Mouse (Mus musculus): ENCODE measurements around the gene C2cd2l.
"Not testable (repeated sequence)": the region's sequence is repeated elsewhere in the genome, so short reads cannot be mapped to it uniquely, and the experiment has no call there.

C2cd2l gene

GRCm38 (mm10) chr9:44319887-44320798 is at the start of gene C2cd2l:
C2cd2l (minus strand) TSS chr9:44320285.
- peak; percentile 58 to 85 for DNase-seq (ENCODE audit: low spot score in 2 of 2)

GRCm38 (mm10) chr9:44364480-44364879 is 44.4 kb upstream of the C2cd2l start:
- no peak for DNase-seq (ENCODE audit: low spot score in 2 of 2)

- not testable (repeated sequence) for DNase-seq (ENCODE audit: low spot score in 2 of 2)
Observed at GRCm38 (mm10) chr9:44361931-44362330, 41.8 kb upstream of the C2cd2l start.

- DNase-seq (ENCODE audit: low spot score in 2 of 2) = peak; percentile 89 to 95
Observed at GRCm38 (mm10) chr9:44361190-44361917, 41.3 kb upstream of the C2cd2l start, which contains the start of gene Vps11. Vps11 (minus strand) TSS chr9:44361670.

DNA sequence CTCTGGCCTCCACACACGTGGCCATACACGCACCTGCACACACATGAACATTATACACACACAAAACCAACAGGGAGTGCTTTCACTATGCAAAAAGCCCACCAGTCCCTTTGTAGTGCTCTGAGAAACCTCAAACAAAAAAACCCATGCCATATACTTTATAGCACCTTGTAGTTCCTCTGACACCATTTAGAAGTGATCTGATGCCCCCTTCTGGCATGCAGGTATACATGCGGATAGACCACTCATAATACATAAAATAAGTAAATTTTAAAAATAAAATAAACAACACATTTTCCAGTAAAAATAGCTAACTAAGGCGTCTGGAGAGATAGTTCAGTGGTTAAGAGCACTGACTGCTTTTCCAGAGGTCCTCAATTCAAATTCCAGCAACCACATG is 37.1 kb upstream of the C2cd2l start:
- DNase-seq (ENCODE audit: low spot score in 2 of 2) = no peak

GRCm38 (mm10) chr9:44353142-44353541 is 33.1 kb upstream of the C2cd2l start:
- no peak for DNase-seq (ENCODE audit: low spot score in 2 of 2)

GRCm38 (mm10) chr9:44352337-44352736 is 32.3 kb upstream of the C2cd2l start:
- DNase-seq (ENCODE audit: low spot score in 2 of 2) = no peak

DNA sequence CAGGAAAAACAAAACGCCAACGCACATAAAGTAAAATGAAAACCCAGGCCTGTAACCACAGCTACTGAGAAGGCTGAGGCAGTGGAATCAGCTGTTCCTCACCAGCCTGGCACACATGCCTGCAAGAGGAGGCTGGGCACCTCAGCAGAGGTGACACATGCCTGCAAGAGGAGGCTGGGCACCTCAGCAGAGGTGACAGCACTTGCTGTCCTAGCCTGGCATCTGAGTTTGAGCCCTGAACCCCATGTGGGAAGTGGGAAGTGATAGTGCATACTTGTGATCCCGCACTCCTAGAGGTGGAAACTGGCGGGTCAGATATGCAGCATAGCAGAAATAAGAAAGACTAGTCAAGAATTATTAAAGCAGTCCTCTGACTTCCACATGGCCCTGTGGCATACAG is 31.3 kb upstream of the C2cd2l start:
- DNase-seq (ENCODE audit: low spot score in 2 of 2) = no peak

GRCm38 (mm10) chr9:44348546-44348945 is 28.5 kb upstream of the C2cd2l start:
- no peak for DNase-seq (ENCODE audit: low spot score in 2 of 2)

DNA sequence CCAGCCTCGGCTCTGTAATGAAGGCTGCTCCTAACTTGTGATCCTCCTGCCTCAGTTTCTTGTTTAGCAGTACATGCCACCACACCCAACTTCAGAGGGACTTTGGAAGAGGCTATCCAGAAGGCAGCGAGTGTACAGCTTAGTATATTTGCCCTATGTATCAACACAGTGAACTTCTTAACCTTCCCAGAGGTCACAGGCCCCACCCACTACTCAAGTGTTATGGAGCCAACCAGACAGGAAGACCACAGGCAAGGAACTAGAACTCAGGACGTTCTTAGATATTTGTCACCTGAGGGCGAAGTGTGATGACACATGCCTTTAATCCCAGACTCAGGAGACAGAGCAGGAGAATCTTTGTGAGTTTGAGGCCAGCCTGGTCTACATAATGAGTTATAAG is 27.5 kb upstream of the C2cd2l start:
- DNase-seq (ENCODE audit: low spot score in 2 of 2) = no peak

- no peak for DNase-seq (ENCODE audit: low spot score in 2 of 2)
Observed at GRCm38 (mm10) chr9:44347166-44347565, 27.1 kb upstream of the C2cd2l start.

DNA sequence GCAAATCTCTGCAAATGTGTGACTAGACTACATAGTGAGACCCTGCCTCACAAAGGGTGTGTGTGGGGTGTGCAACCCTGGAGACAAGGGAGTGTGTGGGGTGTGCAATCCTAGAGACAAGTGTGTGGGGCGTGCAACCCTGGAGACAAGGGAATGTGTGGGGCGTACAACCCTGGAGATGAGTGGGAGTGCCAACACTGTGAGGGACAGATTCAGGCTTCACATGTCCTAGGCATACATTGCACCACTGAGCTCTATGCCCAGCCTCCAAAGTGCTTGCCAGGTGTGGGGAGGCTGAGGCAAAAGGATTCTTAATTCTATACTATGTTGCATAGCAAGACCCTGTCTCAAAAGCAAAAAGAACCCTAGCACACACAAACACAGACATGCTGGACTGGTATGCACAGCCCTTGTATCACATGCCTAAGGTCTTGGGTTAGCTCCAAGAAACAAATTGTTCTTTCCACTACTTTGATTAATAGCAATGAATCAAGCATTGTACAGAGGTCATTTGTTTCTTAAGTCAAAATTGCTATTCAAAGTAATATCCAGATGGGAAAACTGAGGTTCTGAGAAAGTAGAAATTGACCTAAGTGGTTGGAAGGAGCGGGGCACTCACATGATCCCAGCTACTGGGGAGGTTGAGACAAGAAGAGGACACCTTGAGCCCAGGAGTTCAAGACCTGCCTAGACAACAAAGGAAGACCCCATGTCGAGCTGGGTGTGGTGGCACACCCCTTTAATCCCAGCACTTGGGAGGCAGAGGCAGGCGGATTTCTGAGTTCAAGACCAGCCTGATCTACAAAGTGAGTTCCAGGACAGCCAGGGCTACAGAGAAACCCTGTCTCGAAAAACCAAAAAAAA is 25.7 kb upstream of the C2cd2l start:
- no peak for DNase-seq (ENCODE audit: low spot score in 2 of 2)

- peak; percentile 61 to 82 for DNase-seq (ENCODE audit: low spot score in 2 of 2)
Observed at GRCm38 (mm10) chr9:44343781-44344421, 23.8 kb upstream of the C2cd2l start, which contains the start of gene Hmbs. Hmbs (minus strand) TSS chr9:44344228.

GRCm38 (mm10) chr9:44343290-44343689 is 23.2 kb upstream of the C2cd2l start:
- DNase-seq (ENCODE audit: low spot score in 2 of 2) = no peak

DNA sequence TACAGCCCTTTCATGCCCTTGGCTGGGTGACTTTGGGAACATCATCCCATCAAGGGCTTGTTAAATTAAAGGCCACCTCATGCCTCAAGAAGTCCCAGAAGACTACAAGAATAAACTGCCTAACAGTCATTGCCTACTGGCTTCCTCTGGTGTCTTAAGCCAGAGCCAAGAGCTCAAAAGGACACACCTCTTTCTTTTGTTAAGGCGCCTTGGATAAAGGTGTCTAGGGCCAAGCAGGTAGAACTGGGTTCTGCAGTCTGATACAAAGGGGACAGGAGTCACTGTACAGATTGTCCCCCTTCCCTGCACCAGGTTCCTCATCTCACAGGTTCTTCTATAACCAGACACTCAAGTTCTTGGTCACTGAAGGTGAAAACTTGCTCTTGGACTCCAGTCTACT is 22.5 kb upstream of the C2cd2l start:
- DNase-seq (ENCODE audit: low spot score in 2 of 2) = no peak

GRCm38 (mm10) chr9:44342173-44342572 is 22.1 kb upstream of the C2cd2l start:
- DNase-seq (ENCODE audit: low spot score in 2 of 2) = no peak

DNA sequence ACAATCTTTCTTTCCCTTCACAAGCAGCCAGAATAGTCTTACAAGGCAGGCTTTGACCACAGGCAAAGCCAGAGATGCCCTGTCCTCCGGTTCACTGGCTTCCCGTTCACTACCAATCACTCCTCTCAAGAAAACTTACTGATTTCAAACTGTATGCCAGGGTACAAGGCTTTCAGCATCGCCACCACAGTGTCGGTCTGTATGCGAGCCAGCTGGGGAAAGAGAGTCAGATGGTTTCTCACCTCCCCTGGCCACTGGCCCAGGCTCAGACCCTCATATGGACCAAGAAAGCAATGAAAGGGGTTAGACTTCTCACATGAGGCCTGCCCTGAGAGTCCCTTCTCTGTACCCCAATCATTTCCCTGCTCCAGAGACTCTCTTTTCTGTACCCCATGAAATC is 21.4 kb upstream of the C2cd2l start:
- DNase-seq (ENCODE audit: low spot score in 2 of 2) = no peak

GRCm38 (mm10) chr9:44338574-44338973 is 18.5 kb upstream of the C2cd2l start:
- no peak for DNase-seq (ENCODE audit: low spot score in 2 of 2)

GRCm38 (mm10) chr9:44337436-44338169 is 17.5 kb upstream of the C2cd2l start:
- DNase-seq (ENCODE audit: low spot score in 2 of 2) = no peak

DNA sequence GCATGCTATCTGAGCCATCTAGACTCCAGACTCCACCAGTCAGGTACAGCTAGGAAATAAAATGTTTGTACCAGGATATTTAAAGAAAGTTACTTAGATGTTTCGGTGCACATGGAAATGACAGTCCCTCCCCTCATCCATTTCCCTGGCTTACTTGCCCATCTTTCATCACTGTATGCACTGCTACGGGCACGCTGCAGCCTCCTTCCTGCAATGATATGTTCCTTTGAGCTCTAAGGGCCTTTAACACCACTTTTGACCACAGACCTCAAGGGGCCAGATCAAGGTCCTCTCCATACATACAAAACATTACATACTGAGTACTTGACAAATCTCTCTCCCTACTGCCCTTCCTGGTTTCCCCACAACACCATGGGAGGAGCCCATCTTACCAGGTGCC is 16.9 kb upstream of the C2cd2l start:
- DNase-seq (ENCODE audit: low spot score in 2 of 2) = no peak

DNA sequence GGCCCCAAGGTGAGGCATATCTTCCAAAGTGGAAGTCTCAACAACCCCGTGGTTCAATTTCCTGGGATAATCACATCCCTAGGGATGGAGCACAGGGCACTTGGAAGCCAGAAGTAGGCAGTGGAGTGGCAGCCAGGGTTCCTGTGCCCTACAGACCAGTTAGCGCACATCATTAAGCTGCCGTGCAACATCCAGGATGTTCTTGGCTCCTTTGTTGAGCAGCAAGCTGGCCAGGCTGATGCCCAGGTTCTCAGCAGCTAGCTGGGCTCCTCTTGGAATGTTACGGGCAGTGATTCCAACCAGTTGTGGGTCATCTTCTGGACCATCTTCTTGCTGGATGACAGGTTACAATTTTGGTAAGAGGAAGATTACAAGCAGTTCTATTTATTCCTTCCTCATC is 16.4 kb upstream of the C2cd2l start:
- not testable (repeated sequence) for DNase-seq (ENCODE audit: low spot score in 2 of 2)
